Mouse (Mus musculus) intestine, embryonic 16.5 days (tissue): ENCODE measurements around the gene Adcy1. TPM values are rescaled to one million over a fixed set of nuclear protein-coding genes. Genes with fewer than 3 reads are reported as not detected.

Experiments
- ATAC-seq: fragments of 200-750 bp; cut with Nextera tagmentation; 2 replicates; pipeline ENCODE4 v1.8.0; 2017; ENCODE audit warnings: moderate TSS enrichment, moderate library complexity
- H3K27ac ChIP-seq: fragments of 300-500 bp; sonication (generic); 2 replicates; pipeline ENCODE4 v1.5.1; 2014; ENCODE audit warnings: mild to moderate bottlenecking, low read length
- H3K27me3 ChIP-seq: fragments of 300-500 bp; sonication (generic); replicated peaks from 2 replicates; pipeline ENCODE4 v1.6.1; 2014; ENCODE audit warnings: low read length, control low read depth, mixed read lengths; ENCODE audit not compliant: control insufficient read depth, insufficient read depth
- H3K36me3 ChIP-seq: fragments of 300-500 bp; sonication (generic); 2 replicates; pipeline ENCODE4 v1.6.1; 2014; ENCODE audit warnings: low read length, control low read depth; ENCODE audit not compliant: control insufficient read depth, insufficient read depth
- H3K4me1 ChIP-seq: fragments of 300-500 bp; sonication (generic); 2 replicates; pipeline ENCODE4 v1.6.1; 2014; ENCODE audit warnings: low read length, control low read depth, mixed read lengths; ENCODE audit not compliant: control insufficient read depth, insufficient read depth
- H3K4me2 ChIP-seq: fragments of 300-500 bp; sonication (generic); 2 replicates; pipeline ENCODE4 v1.6.1; 2014; ENCODE audit warnings: low read depth, low read length, control low read depth
- H3K4me3 ChIP-seq: fragments of 300-500 bp; sonication (generic); 2 replicates; pipeline ENCODE4 v1.5.1; 2014; ENCODE audit warnings: mild to moderate bottlenecking, low read length
- H3K9ac ChIP-seq: fragments of 300-500 bp; sonication (generic); 2 replicates; pipeline ENCODE4 v1.6.1; 2014; ENCODE audit warnings: low read depth, low read length
- H3K9me3 ChIP-seq: fragments of 300-500 bp; sonication (generic); 2 replicates; pipeline ENCODE4 v1.6.1; 2016; ENCODE audit warnings: low read length, control low read depth; ENCODE audit not compliant: control insufficient read depth
- WGBS: fragments of 180-500 bp; shearing (Covaris S2); extraction: QIAGEN DNeasy Blood & Tissue Kit; methylation state at CpG from one replicate; pipeline ENCODE4 v1.1.7; 2014; 5-methylcytosine and 5-hydroxymethylcytosine counted together
- polyA plus RNA-seq: library from polyadenylated mRNA; unstranded; fragments of >200 nt; fragmentation: Nextera tagmentation; extraction: Ambion mirVana; gene quantifications from 2 replicates; pipeline ENCODE4 v1.2.1, GENCODE M21; 2015

Gene Adcy1
- polyA plus RNA-seq, 1 experiment from 2014 or later = 0.68 TPM

- Histone ChIP-seq H3K9ac (no peak overlapping the region), H3K27me3 (no peaks in the 10 kb centered on the region), H3K4me2 (no peak overlapping the region), H3K36me3 (no peaks in the 10 kb centered on the region), H3K4me1 (no peaks in the 10 kb centered on the region), H3K4me3 (no peak overlapping the region), H3K9me3 (no peaks in the 10 kb centered on the region), H3K27ac (no peak overlapping the region)
- ATAC-seq = no peak
- WGBS = 68% methylated on average over 4 of the region's 4 CpGs
These were observed 164.8 kb downstream of the Adcy1 start for GRCm38 (mm10) chr11:7228107-7228506.

Other genes starting within 250 kb of the Adcy1 start
- not detected in 2 replicates for gene Gm11983, start 225.8 kb upstream of the Adcy1 start, polyA plus RNA-seq
- gene Gm11985, start 125.1 kb downstream of the Adcy1 start, polyA plus RNA-seq = not detected in 2 replicates
- gene Igfbp1, start 134.3 kb downstream of the Adcy1 start, polyA plus RNA-seq = 3.3 and 6.4 TPM in 2 replicates
- 24.0 and 39.8 TPM in 2 replicates for gene Igfbp3, start 150.4 kb downstream of the Adcy1 start, polyA plus RNA-seq